Mouse (Mus musculus) testis, postnatal 10 days (tissue): ENCODE results near the gene Cox15.

Experiments used
- DNase-seq: peaks from one replicate; pipeline ENCODE4 v3.0.0; 2021; ENCODE audit warnings: low spot score

Cox15 gene

DNA sequence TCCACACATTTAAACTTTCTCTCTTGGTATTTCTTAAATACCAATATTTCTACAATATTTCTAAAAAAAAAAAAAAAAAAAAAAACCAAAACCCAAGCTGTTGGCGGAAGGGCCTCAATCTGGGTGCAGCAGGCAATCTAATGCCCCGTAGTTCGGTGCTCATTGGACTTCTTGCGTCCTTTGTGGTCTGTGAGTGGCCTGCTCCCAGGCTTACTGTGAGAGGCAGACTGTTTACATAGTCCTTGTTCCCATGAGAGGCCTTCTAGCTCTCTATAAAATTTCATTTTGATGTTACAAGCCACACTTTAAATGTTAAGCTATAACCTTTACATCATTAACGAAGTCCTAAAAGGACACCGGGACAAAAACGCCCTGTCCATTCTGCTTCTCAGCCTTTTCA lies 44.6 kb downstream of the Cox15 start:
- DNase-seq = no peak

DNA sequence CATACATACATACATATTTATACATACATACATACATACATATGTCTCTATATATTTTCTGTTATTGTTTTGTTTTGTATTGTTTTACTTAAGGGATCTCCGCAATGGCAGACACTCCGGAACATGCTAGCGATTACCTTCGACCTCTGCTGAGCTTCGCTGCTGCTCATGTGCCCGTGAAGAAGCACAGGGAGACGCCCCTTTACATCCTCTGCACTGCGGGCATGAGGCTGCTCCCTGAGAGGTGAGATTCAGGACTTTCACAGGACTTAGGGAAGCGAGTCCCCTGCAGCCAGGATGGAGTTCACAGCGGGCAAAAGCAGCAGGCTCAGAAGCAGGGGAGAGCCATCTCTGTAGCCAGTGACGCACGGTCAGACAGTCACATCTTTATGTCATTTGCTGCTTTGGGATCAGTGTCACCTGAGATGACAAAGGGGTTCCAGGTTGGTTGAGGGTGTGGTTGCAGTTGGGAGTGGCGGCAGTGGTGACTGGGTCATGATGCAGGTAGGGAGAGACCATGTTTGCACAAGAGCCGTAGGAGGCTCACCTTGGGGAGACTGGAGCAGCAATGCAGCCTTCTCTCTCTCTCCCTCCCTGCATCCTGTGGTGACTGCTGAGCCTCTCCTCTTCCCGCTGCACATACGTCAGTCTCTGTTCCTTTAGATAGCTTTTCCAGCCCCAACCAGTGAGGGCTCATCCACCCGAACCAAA lies 47.9 kb downstream of the Cox15 start:
- DNase-seq = no peak

DNA sequence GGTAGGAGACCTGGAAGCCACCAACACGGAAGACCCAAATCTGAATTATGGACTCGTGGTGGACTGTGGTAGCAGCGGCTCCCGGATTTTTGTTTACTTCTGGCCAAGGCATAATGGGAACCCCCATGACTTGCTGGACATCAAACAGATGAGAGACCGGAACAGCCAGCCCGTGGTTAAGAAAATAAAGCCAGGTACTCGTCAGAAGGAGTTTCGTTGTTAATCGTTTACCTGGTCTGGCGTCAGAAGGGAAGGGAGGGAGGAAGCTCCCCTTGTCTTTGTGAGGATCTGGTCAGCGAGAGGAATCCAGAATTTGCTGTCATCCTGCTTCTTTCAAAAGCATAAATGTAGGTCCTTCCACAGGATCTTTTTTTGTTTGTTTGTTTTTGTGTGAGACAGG lies 48.6 kb downstream of the Cox15 start:
- no peak for DNase-seq

DNA sequence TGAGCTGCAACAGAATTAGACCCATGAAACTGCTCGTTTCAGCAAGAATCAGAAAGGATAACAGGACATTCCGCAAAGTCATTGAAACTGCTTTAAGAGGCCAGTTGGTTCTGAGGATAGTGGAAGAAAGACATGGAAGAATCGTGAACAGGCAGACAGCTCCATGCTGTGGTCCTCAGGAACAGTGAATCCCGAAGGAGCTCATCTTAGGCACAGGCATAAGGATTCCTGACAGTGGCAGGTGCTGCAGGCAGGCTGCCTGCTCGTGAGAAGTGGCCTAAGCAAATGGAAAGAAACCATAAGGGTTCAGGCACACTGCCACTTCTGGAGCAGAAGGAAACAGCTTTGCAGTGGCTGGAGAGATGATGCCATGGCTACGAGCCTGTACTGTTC lies 53.0 kb downstream of the Cox15 start:
- no peak for DNase-seq

DNA sequence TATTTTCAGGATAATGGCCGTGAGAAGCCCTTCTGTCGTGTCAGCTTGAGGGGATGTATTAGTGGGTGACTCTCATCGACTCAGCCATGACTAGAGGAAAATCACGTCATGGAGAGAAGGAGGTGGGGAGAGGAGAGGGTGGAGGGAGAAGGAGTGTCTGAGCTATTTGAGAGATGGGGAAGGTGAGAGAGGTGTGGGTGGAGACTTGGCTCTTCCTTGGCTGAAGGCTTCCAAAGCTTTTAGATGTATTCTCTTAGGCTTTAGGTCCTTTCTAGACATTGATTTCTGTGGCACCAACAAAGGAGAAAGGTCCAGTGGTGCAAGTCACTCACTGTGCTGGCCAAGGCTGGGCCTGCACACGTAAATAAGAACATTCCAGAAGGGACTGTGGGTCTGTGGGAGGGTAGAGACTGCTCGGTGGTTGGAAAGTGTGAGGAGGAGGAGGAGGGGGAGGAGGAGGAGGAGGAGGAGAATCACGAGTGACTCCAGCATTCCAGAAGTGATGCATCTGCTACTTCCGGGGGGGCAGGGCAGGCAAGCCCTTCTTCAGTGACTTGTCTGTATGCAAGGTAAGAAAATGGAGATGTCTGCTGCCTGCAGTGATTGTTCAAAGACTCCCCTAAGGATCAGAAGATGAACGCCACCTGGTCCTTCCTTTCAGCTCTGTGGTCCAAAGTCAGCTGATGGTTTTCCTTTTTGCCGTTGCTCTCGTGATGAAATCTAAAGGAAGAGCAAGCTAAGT lies 53.6 kb downstream of the Cox15 start:
- DNase-seq = no peak

DNA sequence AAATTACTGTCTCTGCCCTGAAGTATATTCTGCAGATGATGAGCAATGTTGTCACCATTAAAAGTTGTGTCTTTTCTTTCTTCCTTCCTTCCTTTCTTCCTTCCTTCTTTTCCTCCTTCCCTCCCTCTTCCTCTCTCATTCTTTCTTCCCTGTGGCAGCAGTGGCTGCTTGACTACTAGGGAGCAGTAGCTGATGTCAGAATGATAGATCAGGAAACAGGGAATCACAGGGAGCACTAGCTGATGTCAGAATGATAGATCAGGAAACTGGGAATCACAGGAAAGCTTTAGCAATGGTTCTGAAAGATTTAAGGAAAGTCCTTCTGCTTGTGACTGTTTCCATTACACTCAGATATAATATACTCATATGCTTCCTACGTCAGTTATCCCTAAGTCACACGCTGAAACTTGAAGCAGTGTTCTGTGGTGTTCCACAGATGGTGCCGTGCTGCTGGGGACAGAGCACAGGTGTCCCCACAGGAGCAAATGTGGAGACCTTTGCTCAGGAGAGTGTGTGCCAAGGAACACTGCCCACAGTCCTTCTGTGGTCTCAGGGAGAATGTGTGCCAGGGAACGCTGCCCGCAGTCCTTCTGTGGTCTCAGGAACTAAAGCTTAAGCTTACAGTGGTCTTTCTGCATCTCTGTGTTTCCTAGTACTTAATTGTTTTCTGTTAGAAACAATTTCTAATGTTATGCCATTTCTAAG lies 55.0 kb downstream of the Cox15 start:
- no peak for DNase-seq

DNA sequence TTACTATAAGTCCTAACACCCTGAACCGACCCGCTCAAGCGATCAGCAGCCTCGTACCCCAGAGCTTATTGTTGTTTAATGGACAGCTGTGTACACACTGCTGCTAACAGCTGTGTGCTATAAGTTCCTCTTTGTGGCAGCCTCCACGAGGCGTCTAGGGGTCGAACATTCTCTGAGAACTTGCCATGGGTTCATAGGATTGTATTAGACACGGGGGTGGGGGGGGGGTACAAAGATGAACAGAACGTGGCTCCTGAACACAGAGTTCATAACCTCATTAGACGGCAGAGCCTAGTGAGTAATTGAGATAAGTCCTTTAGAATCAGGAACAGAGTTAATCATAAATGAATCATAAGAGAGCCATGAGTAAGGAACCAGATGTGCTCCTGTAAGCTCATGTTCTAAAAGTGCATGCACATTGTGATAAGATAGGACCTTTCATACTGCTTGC lies 57.3 kb downstream of the Cox15 start:
- DNase-seq = no peak

DNA sequence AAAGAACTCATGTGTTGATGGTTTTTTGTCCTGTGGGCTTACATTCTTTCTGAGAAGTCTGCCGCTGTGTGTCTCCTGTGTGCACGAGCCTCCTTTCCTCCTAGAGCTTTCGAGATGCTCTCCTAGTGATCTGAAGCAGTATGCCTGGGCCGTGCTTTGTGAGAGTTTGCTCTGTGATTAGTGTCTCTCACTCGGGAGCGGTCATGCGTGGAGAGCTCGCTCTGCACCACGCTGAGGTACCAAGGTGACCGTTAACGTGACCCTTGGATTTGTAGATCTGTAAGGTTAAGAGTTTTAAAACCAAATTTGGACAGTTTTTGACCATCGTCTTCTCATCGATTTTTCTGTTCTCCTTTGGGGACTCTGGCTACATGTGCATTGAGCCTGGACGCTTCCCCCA lies 60.0 kb downstream of the Cox15 start:
- DNase-seq = no peak

DNA sequence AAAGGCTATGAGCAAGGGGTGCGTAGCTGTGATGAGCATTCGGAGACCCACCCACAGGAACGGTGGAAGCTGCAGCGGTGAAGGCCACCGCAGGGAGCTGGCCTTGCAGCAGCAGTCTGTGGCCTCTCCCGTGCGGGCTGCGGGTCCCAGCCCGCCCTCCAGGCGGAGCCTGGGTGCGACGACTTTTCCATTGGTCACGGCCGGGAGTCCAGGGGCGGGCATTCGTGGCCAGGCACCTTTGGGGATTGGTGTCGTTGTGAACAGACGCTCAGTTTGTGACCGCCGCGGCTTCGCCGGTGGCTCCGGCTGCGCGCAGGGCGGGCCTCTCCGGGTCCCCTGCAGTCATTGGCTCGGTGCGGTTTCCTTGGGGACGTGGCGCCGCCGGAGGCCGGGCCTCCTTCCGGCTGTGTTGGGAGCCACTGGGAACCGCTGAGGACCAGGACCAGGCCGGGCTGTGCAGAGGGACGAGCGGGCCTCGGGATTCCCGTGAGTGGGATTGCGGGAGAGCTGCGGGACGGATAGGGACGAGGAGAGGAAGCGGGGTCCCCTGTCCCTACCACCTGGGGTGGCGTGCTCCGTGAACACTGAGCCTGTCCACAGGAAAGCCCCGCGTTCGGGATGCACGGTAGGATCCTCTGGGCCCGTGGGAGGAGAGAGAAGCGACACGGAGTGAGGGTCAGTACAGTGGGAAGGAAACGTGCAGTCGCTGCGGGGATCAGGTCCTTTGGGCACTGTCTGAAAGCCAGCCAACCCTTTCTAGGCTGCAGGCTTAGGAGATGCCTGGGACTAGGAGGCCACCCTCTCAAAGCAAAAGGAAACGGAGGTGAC lies 63.2 kb downstream of the Cox15 start, which contains the start of gene Entpd7:
Gene Entpd7, plus strand, starts transcription at position 254 of the 828 bp plus-strand sequence.
- DNase-seq = peak; percentile 91
